Mouse (Mus musculus) ES-E14 (cell line): Measurements from ENCODE around the gene Ebf1.

Experiments
- CHD2 ChIP-seq: IDR thresholded peaks from 2 replicates; pipeline ENCODE4 v1.6.1; 2014; ENCODE audit warnings: mild to moderate bottlenecking, low read depth, low read length, inconsistent platforms
- HCFC1 ChIP-seq: IDR thresholded peaks from 2 replicates; pipeline ENCODE4 v1.6.1; 2012; ENCODE audit warnings: low read length, inconsistent platforms, borderline replicate concordance; ENCODE audit not compliant: insufficient read depth
- MAFK ChIP-seq: IDR thresholded peaks from 2 replicates; pipeline ENCODE4 v1.6.1; 2014; ENCODE audit warnings: mild to moderate bottlenecking, low read depth, low read length, inconsistent platforms; ENCODE audit not compliant: insufficient read depth
- ZC3H11A ChIP-seq: IDR thresholded peaks from 2 replicates; pipeline ENCODE4 v1.6.1; 2012; ENCODE audit warnings: low read depth, mild to moderate bottlenecking, inconsistent platforms, low read length, borderline replicate concordance
- ZNF384 ChIP-seq: IDR thresholded peaks from 2 replicates; pipeline ENCODE4 v1.6.1; 2012; ENCODE audit warnings: low read depth, low read length, inconsistent platforms

GRCm38 (mm10) chr11:44715776-44716175 lies 98.7 kb downstream of the Ebf1 start:
- TF ChIP-seq HCFC1 (no peak), CHD2 (no peak), ZNF384 (no peak), MAFK (no peak), ZC3H11A (no peak)
